Mouse (Mus musculus) embryonic facial prominence, embryonic 11.5 days (tissue): Measurements from ENCODE around the gene Fcgrt. TPM values are rescaled to one million over a fixed set of nuclear protein-coding genes. Genes with fewer than 3 reads are reported as not detected.
"Not testable (repeated sequence)": the region's sequence is repeated elsewhere in the genome, so short reads cannot be mapped to it uniquely, and the experiment has no call there.

Source experiments
- ATAC-seq: fragments of 200-750 bp; cut with Nextera tagmentation; replicated peaks from 2 replicates; pipeline ENCODE4 v1.8.0; 2017; ENCODE audit warnings: low read depth; ENCODE audit not compliant: insufficient number of reproducible peaks, low FRiP score, low TSS enrichment
- DNase-seq: peaks from one replicate; pipeline ENCODE4 v3.0.0-alpha.2; 2015; ENCODE audit warnings: low spot score
- H3K27ac ChIP-seq: fragments of 300-500 bp; sonication (generic); replicated peaks from 2 replicates; pipeline ENCODE4 v1.5.1; 2014; ENCODE audit warnings: mild to moderate bottlenecking, low read depth, low read length, control low read depth
- H3K27me3 ChIP-seq: fragments of 300-500 bp; sonication (generic); 2 replicates; pipeline ENCODE4 v1.6.1; 2014; ENCODE audit warnings: mild to moderate bottlenecking, low read length, moderate library complexity, mixed read lengths; ENCODE audit not compliant: control insufficient read depth, insufficient read depth
- H3K36me3 ChIP-seq: fragments of 300-500 bp; sonication (generic); replicated peaks from 2 replicates; pipeline ENCODE4 v1.6.1; 2014; ENCODE audit warnings: low read depth, mild to moderate bottlenecking, low read length, moderate library complexity, mixed read lengths; ENCODE audit not compliant: control insufficient read depth, insufficient read depth
- H3K4me1 ChIP-seq: fragments of 300-500 bp; sonication (generic); 2 replicates; pipeline ENCODE4 v1.6.1; 2014; ENCODE audit warnings: low read length, mixed read lengths; ENCODE audit not compliant: control insufficient read depth, insufficient read depth
- H3K4me2 ChIP-seq: fragments of 300-500 bp; sonication (generic); 2 replicates; pipeline ENCODE4 v1.6.1; 2014; ENCODE audit warnings: low read depth, mild to moderate bottlenecking, control low read depth, low read length, moderate library complexity
- H3K4me3 ChIP-seq: fragments of 300-500 bp; sonication (generic); 2 replicates; pipeline ENCODE4 v1.5.1; 2014; ENCODE audit warnings: low read depth, low read length, control low read depth
- H3K9ac ChIP-seq: fragments of 300-500 bp; sonication (generic); replicated peaks from 2 replicates; pipeline ENCODE4 v1.6.1; 2014; ENCODE audit warnings: mild to moderate bottlenecking, control low read depth, low read length
- H3K9me3 ChIP-seq: fragments of 300-500 bp; sonication (generic); replicated peaks from 2 replicates; pipeline ENCODE4 v1.6.1; 2016; ENCODE audit warnings: mild to moderate bottlenecking, low read length, inconsistent platforms, mixed read lengths; ENCODE audit not compliant: control insufficient read depth
- WGBS: fragments of 180-500 bp; shearing (Covaris S2); extraction: QIAGEN DNeasy Blood & Tissue Kit; methylation state at CpG from one replicate; pipeline ENCODE4 v1.1.7; 2014; 5-methylcytosine and 5-hydroxymethylcytosine counted together
- polyA plus RNA-seq: library from polyadenylated mRNA; unstranded; fragments of >200 nt; fragmentation: Nextera tagmentation; extraction: Ambion mirVana; gene quantifications from 2 replicates; pipeline ENCODE4 v1.2.1, GENCODE M21; 2014

Gene Fcgrt
- polyA plus RNA-seq, 1 experiment from 2014 or later, result 12.6 TPM

- no peak overlapping the region for H3K4me2 ChIP-seq
Observed at GRCm38 (mm10) chr7:45112529-45112928, 8.9 kb upstream of the Fcgrt start.

GRCm38 (mm10) chr7:45111940-45112339, 8.3 kb upstream of the Fcgrt start:
- no peak overlapping the region for H3K4me2 ChIP-seq

More at GRCm38 (mm10) chr7:45112529-45112928, 8.9 kb upstream of the Fcgrt start:
- WGBS, result 61% methylated on average over 3 of the region's 3 CpGs
- ATAC-seq (no peak), DNase-seq (no peak)
- H3K4me3 ChIP-seq, result no peak overlapping the region
- H3K27ac ChIP-seq, result no peak overlapping the region
- no peak overlapping the region for H3K9ac ChIP-seq
- H3K27me3 ChIP-seq, result no peaks in the 10 kb centered on the region
- H3K9me3 ChIP-seq, result no peaks in the 10 kb centered on the region
- H3K36me3 ChIP-seq, result no peaks in the 10 kb centered on the region
- no peaks in the 10 kb centered on the region for H3K4me1 ChIP-seq

DNA sequence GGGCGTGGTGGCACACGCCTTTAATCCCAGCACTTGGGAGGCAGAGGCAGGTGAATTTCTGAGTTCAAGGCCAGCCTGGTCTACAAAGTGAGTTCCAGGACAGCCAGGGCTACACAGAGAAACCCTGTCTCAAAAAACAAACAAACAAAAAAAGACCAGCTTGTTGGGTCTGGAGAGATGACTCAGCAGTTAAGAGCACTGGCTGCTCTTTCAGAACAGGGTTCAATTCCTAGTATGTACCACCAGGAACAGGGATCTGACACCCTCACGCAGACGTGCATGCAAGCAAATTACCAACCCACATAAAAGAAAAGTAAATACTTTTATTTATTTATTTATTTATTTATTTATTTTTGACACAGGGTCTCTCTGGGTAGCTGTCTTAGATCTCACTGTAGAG, 6.4 kb upstream of the Fcgrt start:
- not testable (repeated sequence) for H3K9me3 ChIP-seq, H3K36me3 ChIP-seq, H3K27ac ChIP-seq, H3K9ac ChIP-seq, H3K4me1 ChIP-seq, H3K4me2 ChIP-seq, ATAC-seq, H3K4me3 ChIP-seq, DNase-seq, H3K27me3 ChIP-seq
- 91% methylated on average over 4 of the region's 4 CpGs for WGBS

More at GRCm38 (mm10) chr7:45111940-45112339, 8.3 kb upstream of the Fcgrt start:
- ATAC-seq, result no peak
- 65% methylated on average over 2 of the region's 2 CpGs for WGBS
- no peaks in the 10 kb centered on the region for H3K36me3 ChIP-seq
- no peaks in the 10 kb centered on the region for H3K9me3 ChIP-seq
- no peak overlapping the region for H3K27ac ChIP-seq
- DNase-seq, result no peak
- no peaks in the 10 kb centered on the region for H3K27me3 ChIP-seq
- H3K4me3 ChIP-seq, result no peak overlapping the region
- no peak overlapping the region for H3K9ac ChIP-seq
- H3K4me1 ChIP-seq, result no peaks in the 10 kb centered on the region

DNA sequence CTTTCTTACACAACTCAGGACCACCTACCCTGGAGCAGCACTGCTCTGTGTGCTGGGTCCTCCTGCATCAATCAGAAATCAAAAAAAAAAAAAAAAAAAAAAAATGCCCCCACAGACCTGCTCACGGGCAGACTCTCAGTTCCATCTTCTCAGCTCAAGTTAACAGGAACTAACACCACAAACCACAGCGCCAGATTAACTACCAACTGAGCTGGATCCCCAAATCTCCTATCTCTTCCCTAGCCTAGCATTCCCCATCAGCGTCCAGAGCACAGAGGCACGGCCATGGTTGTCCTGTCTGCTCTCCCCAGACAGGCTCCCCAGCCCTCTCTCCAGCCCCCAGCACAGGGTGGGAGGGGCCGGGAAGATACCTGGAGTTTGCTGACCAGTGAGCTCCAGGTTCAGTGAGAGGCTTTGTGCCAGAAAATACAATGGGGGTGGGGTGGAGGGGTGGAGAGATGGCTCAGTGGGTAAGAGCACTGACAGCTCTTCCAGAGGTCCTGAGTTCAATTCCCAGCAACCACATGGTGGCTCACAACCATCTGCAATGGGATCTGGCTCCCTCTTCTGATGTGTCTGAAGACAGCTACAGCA, 3.5 kb upstream of the Fcgrt start:
- H3K27ac ChIP-seq, result no peak overlapping the region
- no peak overlapping the region for H3K4me2 ChIP-seq
- no peak overlapping the region for H3K9ac ChIP-seq
- no peaks in the 10 kb centered on the region for H3K27me3 ChIP-seq
- H3K9me3 ChIP-seq, result no peaks in the 10 kb centered on the region
- no peaks in the 10 kb centered on the region; the same call in 1 of the 2 replicates for H3K4me1 ChIP-seq
- ATAC-seq (no peak), DNase-seq (no peak)
- H3K36me3 ChIP-seq, result no peaks in the 10 kb centered on the region
- H3K4me3 ChIP-seq, result no peak overlapping the region
- 57% methylated on average over 5 of the region's 5 CpGs for WGBS

GRCm38 (mm10) chr7:45106441-45106840, 2.8 kb upstream of the Fcgrt start:
- H3K27ac ChIP-seq, result no peak overlapping the region

DNA sequence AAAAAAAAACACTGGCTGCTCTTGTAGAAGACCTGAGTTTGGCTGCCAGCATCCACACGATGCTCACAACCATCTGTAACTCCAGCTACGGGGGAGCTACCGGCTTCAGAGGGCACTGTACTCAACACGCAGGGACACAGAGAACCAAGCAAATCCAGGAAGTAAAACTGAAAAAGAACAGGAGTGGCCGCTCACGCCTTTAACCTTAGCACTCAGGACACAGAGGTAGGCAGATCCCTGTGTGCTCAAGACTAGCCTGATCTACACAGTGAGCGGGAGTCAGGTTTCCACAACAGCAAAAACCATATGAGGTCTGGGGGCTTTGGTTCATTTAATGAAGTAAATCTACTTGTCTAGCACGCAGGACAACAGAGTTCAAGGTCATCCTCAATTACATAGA, 1.8 kb upstream of the Fcgrt start:
- H3K4me3 ChIP-seq, result no peak overlapping the region
- ATAC-seq (no peak), DNase-seq (no peak)
- H3K4me1 ChIP-seq, result no peaks in the 10 kb centered on the region; the same call in 1 of the 2 replicates
- no peak overlapping the region for H3K27ac ChIP-seq
- no peaks in the 10 kb centered on the region for H3K36me3 ChIP-seq
- H3K4me2 ChIP-seq, result no peak overlapping the region
- no peak overlapping the region for H3K9ac ChIP-seq
- no peaks in the 10 kb centered on the region for H3K9me3 ChIP-seq
- WGBS, result 79% methylated on average over 8 of the region's 8 CpGs
- no peaks in the 10 kb centered on the region for H3K27me3 ChIP-seq

More at GRCm38 (mm10) chr7:45106441-45106840, 2.8 kb upstream of the Fcgrt start:
- ATAC-seq (no peak), DNase-seq (no peak)
- Histone ChIP-seq H3K27me3 (no peaks in the 10 kb centered on the region), H3K4me3 (no peak overlapping the region), H3K36me3 (no peaks in the 10 kb centered on the region), H3K9me3 (no peaks in the 10 kb centered on the region), H3K9ac (peak overlapping the region; percentile 18; the same call in 1 of the 2 replicates), H3K4me1 (no peaks in the 10 kb centered on the region; the same call in 1 of the 2 replicates), H3K4me2 (no peak overlapping the region)
- 37% methylated on average over 6 of the region's 6 CpGs for WGBS

- no peak for ATAC-seq
- H3K27ac ChIP-seq, result no peak overlapping the region
- no peaks in the 10 kb centered on the region for H3K36me3 ChIP-seq
- H3K4me3 ChIP-seq, result no peak overlapping the region
- H3K27me3 ChIP-seq, result no peaks in the 10 kb centered on the region
- DNase-seq, result no peak
- no peaks in the 10 kb centered on the region for H3K9me3 ChIP-seq
- no peak overlapping the region for H3K9ac ChIP-seq
- H3K4me1 ChIP-seq, result no peaks in the 10 kb centered on the region; the same call in 1 of the 2 replicates
- H3K4me2 ChIP-seq, result no peak overlapping the region
- 77% methylated on average over 5 of the region's 5 CpGs for WGBS
Observed at GRCm38 (mm10) chr7:45104941-45105340, 1.3 kb upstream of the Fcgrt start.

- Histone ChIP-seq H3K27me3 (no peaks in the 10 kb centered on the region), H3K9ac (peak overlapping the region; percentile 43), H3K4me1 (no peaks in the 10 kb centered on the region; the same call in 1 of the 2 replicates), H3K9me3 (no peaks in the 10 kb centered on the region), H3K4me3 (no peak overlapping the region), H3K36me3 (no peaks in the 10 kb centered on the region), H3K4me2 (peak overlapping the region; percentile 7; the same call in 1 of the 2 replicates), H3K27ac (peak overlapping the region; percentile 62; the same call in 1 of the 2 replicates)
- no peak for ATAC-seq
- WGBS, result 51% methylated on average over 9 of the region's 9 CpGs
- DNase-seq, result no peak
Observed at GRCm38 (mm10) chr7:45102940-45103585, 588 bp downstream of the Fcgrt start.
